Mouse (Mus musculus) heart, postnatal 10 days (tissue): ENCODE results near the gene Scamp3. TPM values are rescaled to one million over a fixed set of nuclear protein-coding genes. Genes with fewer than 3 reads are reported as not detected.
"Not testable (repeated sequence)": the region's sequence is repeated elsewhere in the genome, so short reads cannot be mapped to it uniquely, and the experiment has no call there.

Experiments used
- DNase-seq, 2 experiments: peaks; one replicate each; pipeline ENCODE4 v3.0.0; 2021
- intact Hi-C: fragments of 180-260 bp; cut with DNase I; formaldehyde crosslinking; loops from one replicate; pipeline ENCODE4 v1.15.1; 2025
- total RNA-seq, 2 experiments: library from RNA; stranded (reverse); gene quantifications; 2 replicates each; pipeline ENCODE4 v1.2.3; 2021

The Scamp3 gene
- total RNA-seq = 10 to 100 TPM; 49.4 to 49.6 TPM

DNA sequence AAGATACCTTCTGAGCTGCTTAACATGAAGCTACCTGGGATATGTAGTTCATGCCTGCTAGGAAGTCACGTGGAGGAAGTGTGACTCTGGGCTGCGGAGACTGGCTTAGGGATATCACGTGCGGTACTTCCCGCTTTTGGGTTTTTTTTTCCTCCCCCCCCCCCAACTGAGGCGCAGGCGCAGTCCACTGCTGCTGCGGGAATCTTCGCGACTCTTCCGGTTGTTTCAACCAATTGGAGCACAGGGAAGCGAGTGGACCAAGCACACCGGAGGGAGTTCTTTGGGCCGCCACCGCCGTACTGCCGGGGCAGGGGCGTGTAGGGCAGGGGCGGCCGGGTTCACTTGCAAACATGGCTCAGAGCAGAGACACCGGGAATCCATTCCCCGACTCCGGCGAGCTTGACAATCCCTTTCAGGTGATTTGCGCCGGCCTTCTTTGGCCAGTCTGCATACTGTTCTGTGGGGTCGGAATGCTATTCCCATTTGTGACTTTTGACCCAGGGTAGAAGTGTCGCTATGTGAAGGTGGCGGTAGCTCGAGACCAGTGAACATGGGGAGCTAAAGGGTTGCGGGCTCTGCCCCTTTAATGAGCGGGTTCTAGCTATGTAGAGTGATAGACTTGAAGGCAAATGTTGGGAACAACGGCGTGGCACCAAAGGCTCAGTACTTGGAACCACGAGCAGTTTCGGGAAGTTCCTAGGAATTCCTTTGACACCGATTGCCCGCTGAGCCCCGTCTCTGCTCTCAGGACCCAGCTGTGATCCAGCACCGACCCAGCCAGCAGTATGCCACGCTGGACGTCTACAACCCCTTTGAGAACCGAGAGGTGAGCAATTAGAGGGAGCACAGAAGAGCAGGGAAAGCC lies at the start of gene Scamp3:
Gene Scamp3 (plus strand): TSS at position 232 of the 865 bp plus-strand sequence.
- intact Hi-C loops = no loop called here
- peak; percentile 84 to 87 for DNase-seq

DNA sequence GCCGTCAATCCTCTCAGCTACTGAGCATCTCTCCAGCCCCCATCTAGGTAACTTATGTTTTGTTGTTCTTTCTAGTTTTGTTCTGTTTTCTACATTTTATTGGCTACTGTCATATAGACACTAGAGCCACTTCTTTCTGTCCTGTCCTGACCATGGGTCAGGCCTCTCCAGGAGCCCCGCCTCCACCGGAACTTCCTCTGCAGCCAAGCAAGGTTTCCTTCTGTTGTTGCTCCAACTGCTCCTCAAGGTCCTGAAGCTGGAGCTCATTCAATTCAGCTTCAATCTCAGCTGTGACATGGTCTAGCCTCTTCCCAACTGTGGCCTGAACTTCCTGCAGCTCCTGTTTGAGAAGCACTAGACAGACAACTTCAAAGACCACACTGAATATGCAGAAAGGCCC lies 47.4 kb upstream of the Scamp3 start:
- intact Hi-C loops = no loop called here
- DNase-seq = no peak

DNA sequence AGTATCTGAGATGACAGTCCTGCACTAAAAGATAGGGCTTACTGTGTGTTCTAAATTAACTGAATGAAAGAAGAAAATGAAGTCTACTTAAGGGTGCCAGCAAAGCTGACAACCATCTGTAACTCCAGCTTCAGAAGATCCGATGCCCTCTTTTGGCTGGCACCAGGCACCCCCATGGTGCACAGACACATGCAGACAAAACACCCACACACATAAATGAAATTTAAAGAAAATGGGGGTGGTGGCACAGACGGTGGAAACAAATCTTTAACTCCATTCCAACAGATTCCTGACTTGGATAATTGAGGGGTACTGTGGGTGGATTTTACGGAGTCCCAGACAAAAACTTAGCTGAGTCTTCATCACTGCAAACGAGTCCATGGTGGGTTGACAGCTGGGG lies 45.5 kb upstream of the Scamp3 start:
- intact Hi-C loops = no loop called here
- no peak for DNase-seq

DNA sequence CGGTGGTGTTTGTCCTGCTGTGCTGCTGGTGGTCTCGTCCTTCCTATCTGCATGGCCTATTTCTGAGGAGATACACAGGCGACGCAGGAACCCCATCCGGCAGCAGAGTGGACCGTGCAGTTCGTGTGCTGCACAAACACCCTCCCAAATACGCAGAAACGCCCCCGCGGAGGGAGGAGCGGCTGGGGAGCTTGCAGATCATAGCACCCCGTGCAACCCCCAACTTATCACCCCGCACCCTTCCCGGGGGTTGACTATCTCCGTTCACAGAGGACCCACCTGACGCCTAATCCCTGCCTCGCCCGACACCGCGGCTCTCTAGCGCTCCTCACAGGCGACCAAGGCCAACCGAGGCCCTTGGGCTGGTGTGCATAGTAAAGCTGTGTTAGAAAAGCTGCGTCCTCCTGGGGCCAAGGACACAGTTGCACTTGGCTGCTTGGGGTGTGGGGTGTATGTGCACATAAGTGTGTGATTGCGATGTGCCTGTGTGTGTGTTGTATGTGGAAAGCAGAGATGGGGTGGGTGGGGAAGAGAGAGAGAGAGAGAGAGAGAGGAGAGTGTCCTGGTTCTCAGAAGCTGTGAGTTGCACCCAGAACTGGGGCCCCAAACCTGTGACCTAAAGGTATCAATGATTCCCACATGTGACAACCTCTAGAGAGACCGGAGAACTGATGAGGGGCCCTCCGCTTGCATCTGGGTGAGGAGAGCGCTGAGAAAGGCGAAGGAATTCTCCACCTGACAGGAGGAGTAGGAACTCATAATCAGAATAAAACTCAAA lies 44.8 kb upstream of the Scamp3 start:
- intact Hi-C loops = no loop called here
- peak; percentile 35 to 47 for DNase-seq

DNA sequence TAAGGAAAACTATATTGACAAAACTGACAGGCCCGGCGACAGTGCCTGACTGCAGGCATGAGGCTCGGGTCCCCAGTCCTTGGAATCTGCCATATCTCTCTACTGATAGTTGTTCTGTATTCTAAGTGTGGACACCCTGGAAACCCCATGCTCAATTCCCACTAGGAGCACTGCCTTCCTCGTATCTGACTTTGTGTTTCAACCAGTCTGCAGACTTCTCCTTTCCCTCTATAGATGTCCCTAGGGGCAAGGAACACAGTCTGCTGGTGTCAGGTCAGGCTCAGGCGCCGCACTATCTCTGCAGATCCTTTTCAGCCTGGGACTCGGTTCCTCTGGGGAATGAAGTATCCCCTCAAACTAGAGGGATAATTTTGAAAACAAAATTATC lies 44.2 kb upstream of the Scamp3 start:
- intact Hi-C loops = no loop called here
- DNase-seq = no peak

DNA sequence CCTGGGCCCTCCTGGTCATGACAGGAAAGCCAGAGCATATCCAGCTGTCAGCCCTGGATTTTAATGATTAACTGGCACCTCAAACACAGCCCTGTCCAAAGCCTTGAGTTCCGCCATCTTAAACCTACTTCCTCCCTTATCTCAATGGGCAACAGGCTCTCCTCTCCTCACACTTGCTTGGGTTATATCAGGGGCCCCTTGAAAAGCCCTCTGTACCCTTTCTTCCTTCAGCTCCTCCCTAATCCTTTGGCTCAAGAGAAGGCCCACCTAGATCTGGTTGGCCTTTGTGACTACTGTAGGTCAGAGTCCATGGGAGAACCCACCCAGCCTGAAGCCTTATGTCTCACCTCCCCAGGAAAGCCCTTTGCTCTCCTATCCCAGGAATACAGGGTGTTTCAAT lies 43.5 kb upstream of the Scamp3 start:
- intact Hi-C loops = no loop called here
- no peak for DNase-seq

DNA sequence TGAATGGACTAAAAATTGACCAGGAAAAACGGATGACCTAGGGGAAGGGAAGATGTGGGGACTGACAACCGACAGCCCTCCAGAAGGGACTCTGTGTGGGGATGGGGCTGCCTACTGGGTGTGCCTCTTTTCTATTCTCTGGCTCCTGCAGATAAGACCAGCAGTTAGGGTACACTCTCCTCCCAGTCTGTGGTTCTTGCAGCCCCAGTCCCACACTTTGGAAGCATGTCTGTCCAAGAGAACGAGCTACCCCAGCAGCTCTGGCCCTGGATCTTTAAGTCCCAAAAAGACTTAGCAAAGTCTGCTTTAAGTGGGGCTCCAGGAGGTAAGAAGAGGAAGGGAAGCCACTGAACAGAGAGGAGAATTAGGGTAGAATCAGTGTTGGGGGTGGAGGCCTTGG lies 41.3 kb upstream of the Scamp3 start, which contains the start of gene Pklr:
Gene Pklr (plus strand): TSS at position 185 of the 400 bp plus-strand sequence.
- intact Hi-C loops = no loop called here

DNA sequence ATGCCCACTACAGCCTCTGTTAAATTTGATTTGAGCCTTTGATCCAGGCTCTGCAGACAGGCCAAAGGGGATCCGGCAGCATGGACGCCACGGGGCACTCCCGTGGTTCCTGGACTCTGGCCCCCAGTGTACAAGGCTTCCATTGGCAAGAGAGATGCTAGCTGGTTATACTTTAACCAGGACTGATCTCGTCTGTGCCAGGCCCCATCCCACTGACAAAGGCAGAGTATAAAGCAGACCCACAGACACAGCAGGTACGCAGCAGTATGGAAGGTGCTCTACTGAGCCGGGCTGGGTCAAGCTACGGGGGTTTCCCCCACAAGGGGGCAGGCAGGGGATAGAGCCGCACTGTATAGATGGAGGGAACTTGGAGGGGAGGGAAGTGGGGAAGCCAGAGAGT lies 40.9 kb upstream of the Scamp3 start:
- intact Hi-C loops = no loop called here
- no peak for DNase-seq

More for the DNA sequence above, 41.3 kb upstream of the Scamp3 start, which contains the start of gene Pklr:
- no peak for DNase-seq

DNA sequence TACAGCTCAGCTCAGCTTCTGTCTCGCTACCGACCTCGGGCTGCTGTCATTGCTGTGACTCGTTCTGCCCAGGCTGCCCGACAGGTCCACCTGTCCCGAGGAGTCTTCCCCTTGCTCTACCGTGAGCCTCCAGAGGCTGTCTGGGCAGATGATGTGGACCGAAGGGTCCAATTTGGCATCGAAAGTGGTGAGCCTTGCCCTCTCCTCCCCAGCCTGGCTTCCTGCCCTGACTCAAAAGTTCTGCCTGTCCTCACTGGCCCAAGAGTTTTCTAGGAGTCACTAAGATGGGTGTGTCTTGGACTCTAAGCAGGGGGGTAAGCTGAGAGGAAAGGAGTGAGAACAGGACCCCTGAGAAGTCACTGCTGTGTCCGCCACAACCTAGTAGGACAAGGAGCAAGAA lies 32.5 kb upstream of the Scamp3 start:
- intact Hi-C loops = no loop called here
- DNase-seq = no peak

DNA sequence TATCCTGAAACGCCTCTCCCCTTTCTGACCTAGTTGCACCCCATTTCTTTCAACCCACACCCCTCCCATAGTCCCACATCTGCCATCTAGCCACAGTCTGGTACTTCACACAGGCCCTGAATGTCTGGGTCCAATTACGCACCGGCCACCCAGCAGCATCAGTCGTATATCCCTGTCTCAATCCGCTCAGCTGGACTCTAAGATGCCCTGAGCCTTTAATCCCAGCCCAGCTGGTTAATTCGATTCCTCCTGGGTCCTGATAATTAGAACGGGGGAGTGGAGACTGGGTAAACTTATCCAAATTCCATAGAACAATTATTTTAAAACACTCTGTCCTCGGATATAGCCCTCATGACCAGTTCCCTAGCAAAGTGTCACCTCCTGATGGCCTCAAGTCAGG lies 31.7 kb upstream of the Scamp3 start:
- intact Hi-C loops = no loop called here
- DNase-seq = no peak

DNA sequence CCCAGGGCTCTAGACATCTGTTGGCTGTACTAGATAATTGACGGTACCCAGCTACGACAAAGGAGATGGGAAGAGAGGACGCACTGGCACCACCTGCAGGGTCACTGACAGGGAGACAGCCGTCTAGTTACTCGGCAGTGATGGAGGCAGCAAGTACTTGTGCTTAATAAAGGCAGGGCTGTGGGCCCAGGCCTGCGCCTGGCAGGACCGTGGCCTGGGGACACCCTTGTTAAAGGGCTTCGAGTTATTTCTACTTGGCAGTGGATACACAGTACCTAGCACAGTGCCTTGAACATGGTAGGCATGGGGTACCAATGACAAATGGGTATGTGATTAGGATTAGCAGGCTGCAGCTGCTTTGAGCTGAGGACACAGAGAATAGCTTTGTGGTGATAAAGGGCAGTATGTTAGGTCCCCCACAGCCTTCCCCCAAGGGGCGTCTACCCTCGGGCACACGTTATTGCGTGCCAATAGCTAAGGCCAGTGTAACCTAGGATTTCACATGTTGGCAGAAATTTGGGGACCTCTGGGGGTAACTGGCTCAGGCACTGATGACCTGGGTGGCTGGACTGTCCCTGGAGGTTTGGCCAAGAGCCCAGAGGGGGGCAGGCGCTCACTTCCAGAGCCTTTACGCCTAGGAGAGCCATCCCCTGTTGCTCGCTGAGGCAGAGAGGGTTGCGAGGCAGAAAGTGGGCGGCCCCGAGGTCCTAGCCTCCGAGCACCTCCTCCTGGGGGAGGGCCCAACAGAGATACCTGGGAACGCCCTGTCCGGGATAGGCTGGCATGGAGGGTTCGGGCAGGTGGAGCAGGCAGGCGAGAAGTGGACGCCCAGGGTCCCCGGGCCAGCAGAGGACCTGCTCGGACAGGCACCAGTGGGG lies 29.9 kb upstream of the Scamp3 start:
- intact Hi-C loops = no loop called here

DNA sequence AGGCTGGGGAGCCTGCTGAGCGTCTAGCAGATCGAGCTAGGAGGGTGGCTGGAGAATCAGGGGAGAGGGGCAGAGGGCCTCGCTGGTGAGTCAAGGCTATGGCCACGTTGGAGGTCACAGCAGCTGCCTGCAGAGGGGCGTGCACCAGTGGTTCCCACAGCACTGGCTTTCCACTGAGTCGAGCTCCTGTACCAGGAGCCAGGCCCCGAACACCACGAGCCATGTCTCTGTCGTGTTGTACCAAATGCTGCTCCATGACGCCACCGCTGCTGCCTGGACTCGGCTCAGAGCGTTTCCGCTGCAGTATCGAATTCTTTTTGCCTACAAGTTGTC lies 29.3 kb upstream of the Scamp3 start:
- DNase-seq = no peak
- intact Hi-C loops = no loop called here

More for the DNA sequence above, 29.9 kb upstream of the Scamp3 start:
- DNase-seq = no peak

DNA sequence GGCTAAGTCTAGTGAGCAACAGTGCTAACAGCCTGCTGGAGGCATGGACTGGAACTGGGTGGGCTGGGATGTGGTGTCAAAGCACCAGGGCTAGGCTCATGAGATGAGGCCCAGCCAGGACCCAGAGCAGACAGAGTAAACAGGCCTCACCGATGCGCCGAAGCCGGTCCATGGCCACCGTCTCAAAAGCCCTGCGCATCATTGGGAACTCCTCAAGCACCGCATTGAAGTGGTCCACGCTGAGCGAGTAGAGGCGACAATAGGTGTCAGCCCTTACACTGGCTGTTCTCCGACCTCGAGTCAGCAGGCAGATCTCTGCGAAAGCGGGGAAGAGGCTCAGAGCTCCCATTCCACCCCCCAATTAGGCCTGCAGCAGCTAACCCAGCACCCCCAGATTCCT lies 28.7 kb upstream of the Scamp3 start:
- intact Hi-C loops = no loop called here
- DNase-seq = no peak

DNA sequence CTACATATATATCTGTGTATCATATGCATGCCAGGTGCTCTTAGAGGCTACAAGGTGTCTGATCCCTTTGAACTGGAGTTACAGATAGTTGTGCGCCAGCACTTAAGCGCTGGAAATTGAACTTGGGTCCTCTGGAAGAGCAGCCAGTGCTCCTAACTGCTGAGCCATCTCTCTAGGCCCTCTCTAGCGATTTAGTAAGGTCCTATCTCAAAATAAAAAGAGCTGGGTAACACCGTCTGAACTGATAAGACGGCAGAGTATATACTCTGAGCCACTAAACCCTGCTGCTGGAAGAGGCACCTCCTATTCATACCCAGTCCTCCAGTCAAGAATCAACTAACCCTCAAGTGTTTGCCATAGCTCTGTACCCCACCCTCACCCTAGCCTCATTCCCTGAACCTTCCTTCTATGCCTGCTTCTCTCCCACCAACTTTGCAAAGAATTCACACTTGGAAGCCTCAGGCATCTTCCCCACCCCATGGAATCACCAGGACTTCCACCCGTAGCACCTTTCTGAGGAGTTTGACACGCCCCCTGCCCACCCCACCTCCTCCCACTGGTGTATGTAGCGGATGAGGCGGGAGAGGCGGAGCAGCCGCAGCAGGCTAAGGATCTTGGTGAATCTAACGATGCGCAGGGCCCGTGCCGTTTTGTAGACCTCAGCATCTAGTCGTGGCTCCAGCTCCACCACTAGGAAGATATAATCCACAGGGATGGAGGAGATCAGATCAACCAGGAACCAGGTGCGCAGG lies 25.0 kb upstream of the Scamp3 start:
- no peak for DNase-seq
- intact Hi-C loops = no loop called here

DNA sequence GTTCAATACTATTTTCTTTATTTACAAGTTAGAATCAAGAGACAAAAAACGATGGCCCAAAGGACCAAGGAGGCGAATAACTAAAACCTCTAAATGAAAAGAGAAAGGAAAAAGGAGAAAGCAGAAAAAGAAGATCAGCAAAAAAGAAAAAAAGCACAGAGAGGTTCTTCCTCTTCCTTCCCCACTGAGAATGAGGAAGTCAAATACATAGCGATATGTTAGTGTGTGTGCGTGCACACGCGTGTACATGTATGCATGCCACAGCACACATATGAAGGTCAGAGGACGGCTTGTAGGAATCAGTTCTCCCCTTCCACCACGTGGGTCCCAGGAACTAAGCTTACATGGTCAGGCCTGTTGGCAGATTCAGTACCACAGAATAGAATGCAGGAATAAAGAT lies 20.3 kb upstream of the Scamp3 start:
- intact Hi-C loops = loop anchor here (5.0 kb wide), 1 partner anchor 65 kb away; the partner anchor contains the start of gene Rusc1
- DNase-seq = no peak

DNA sequence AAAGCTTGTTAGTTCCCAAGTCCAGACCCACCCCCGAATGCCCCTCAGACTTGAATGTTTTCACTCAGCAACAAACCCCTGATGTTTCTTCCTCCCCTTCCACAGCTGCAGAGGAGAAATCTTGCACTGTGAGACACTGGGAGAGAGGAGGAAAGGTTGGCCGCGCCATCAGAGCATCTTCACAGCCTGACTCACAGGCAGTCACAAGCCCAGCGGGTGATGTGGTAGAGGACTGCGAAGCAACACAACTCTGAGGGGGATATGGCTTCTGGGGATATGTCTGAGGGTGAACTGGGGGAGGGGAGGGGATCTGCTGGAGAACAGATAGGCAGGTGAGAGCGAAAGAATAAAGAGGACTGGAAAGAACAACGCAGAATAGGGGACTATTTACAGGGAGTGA lies 18.6 kb upstream of the Scamp3 start:
- no peak for DNase-seq
- intact Hi-C loops = loop anchor here (2.0 to 5.0 kb wide), 2 partner anchors 44 to 66 kb away; partner anchors contain the start of gene Rusc1

DNA sequence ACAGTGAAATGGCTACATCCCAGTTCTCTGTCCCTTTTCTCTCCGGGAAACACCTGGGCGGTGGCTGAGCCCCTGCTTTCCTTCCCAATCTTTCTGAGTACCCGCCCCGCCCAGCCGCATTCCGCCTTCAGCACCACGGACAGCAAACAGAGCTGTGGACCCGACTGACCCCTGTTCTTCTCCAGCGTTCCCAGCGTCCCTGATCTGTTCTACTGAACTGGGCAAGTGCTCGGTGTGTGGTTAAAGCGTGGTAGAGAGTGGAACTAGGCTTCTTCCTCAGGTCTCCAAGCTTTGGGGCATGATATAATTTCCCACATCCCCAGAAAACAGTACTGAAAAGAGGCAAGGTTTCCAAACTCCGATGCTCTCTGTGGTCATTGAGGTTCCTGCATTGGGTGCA lies 18.1 kb upstream of the Scamp3 start:
- intact Hi-C loops = loop anchor here (2.0 to 5.0 kb wide), 2 partner anchors 44 to 67 kb away; partner anchors contain the start of gene Rusc1
- DNase-seq = peak; percentile 72 to 83

DNA sequence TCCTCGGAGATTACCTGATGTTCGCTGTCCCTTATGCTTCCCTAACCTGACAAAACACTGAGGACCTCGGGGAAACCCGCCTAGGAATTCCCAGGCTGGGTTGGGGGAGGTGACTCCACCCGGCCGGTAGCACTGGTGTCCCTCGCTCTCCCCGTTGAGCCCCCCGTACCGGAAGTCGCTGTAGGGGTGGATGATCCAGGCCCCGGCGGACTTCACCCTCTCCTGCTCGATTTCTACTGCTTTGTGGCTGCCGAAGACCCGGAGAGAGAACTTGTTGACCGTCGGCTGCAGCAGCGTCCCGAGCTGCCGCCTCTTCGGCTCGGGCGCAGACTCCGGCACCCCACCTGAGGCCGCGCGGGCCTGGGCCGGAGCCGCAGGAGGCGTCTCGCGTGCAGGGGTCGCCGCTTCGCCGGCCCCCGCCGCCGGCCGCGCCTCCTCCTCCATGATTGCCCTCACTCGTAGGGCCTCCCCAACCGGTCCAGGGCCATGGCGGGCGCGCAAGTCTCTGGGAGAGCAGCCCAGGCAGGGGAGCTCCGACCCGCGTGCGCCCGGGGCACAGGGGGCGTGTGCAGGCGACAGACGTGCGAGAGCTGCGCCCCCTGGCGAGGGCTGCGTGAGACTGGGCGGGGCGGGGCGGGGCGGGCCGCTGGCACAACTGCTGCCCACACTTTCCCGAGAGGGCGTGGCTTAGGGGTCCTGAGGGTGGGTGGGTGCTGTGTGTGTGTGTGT lies 17.5 kb upstream of the Scamp3 start, which contains the start of gene Hcn3:
Gene Hcn3 (minus strand): TSS at position 581 of the 729 bp plus-strand sequence.
- DNase-seq = peak; percentile 41 to 67
- intact Hi-C loops = loop anchor here (2.0 to 5.0 kb wide), 2 partner anchors 45 to 67 kb away; partner anchors contain the start of gene Rusc1

DNA sequence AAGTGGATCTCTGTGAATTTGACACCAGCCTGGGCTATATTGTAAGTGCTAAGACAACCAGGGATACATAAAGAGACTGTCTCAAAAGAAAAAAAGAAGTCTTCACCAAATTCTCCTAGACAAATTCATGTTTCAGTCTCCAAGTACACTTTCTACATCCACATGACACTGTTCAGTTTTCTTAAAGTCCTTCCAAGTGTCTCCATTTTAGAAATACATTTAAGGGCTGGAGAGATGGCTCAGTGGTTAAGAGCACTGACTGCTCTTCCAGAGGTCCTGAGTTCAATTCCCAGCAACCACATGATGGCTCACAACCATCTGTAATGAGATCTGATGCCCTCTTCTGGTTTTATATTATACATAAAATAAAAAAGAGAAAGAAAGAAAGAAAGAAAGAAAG lies 16.1 kb upstream of the Scamp3 start:
- intact Hi-C loops, DNase-seq: not testable (repeated sequence)
